Mouse (Mus musculus) CH12.LX (cell line): ENCODE measurements at regions not wholly inside any gene's neighbourhood (a gene's known extent, or its start where the extent isn't known, plus 50 kb on each side); places are given as distances from the start of the nearest gene placed in this dataset.

Source experiments
- DNase-seq: peaks from one replicate; pipeline ENCODE4 v3.0.0-alpha.2; 2013; ENCODE audit errors: extremely low read depth
- H3K27ac ChIP-seq: 2 replicates; pipeline ENCODE4 v1.5.1; 2012; ENCODE audit warnings: low read depth, mild to moderate bottlenecking, control low read depth, moderate library complexity; ENCODE audit not compliant: insufficient read depth
- H3K27me3 ChIP-seq: replicated peaks from 2 replicates; pipeline ENCODE3; 2012; ENCODE audit warnings: inconsistent platforms
- H3K36me3 ChIP-seq, 2 experiments: replicated peaks in 1 of 2; 2 replicates each; pipeline versions ENCODE3 to v1.6.1; 2012; ENCODE audit warnings: inconsistent platforms in 1 of 2, low read length in 1 of 2, mild to moderate bottlenecking in 1 of 2, mixed read lengths in 1 of 2, moderate library complexity in 1 of 2; ENCODE audit not compliant: control insufficient read depth in 1 of 2, insufficient read depth in 1 of 2
- H3K4me1 ChIP-seq, 2 experiments: 2 replicates each; pipeline ENCODE4 v1.6.1; 2012; ENCODE audit warnings: inconsistent platforms in 1 of 2, moderate library complexity in 1 of 2; ENCODE audit not compliant: insufficient read depth in 2 of 2, control insufficient read depth in 1 of 2
- H3K4me2 ChIP-seq: 2 replicates; pipeline ENCODE4 v1.6.1; 2012; ENCODE audit warnings: low read depth, mild to moderate bottlenecking, control low read depth; ENCODE audit not compliant: poor library complexity, insufficient read depth, severe bottlenecking
- H3K4me3 ChIP-seq, 3 experiments: fragments of 150-350 bp in 1 of 3; sonication (generic) in 1 of 3; replicated peaks in 1 of 3; 2 replicates each; pipeline versions ENCODE3 to v1.5.1; 2011 to 2012; ENCODE audit warnings: low read depth in 2 of 3, low read length in 2 of 3, mild to moderate bottlenecking in 2 of 3, moderate library complexity in 2 of 3, control low read depth in 1 of 3, improper control_type of control experiment in 1 of 3, inconsistent platforms in 1 of 3, mixed read lengths in 1 of 3; ENCODE audit not compliant: poor library complexity in 1 of 3
- H3K79me2 ChIP-seq: replicated peaks from 2 replicates; pipeline ENCODE4 v1.6.1; 2012; ENCODE audit warnings: mild to moderate bottlenecking, moderate library complexity; ENCODE audit not compliant: control insufficient read depth, poor library complexity, insufficient read depth, severe bottlenecking; ENCODE audit errors: extremely low read depth
- H3K9ac ChIP-seq: 2 replicates; pipeline ENCODE4 v1.6.1; 2012; ENCODE audit warnings: low read depth, mild to moderate bottlenecking, control low read depth, moderate library complexity; ENCODE audit not compliant: insufficient read depth
- H3K9me3 ChIP-seq: replicated peaks from 2 replicates; pipeline ENCODE3; 2012; ENCODE audit warnings: low read length, inconsistent platforms, mixed read lengths
- BHLHE40 ChIP-seq: IDR thresholded peaks from 2 replicates; pipeline ENCODE4 v1.6.1; 2011; ENCODE audit warnings: mild to moderate bottlenecking, low read depth, low read length, improper control_type of control experiment
- CTCF ChIP-seq, 2 experiments: IDR thresholded peaks in 1 of 2; conservative IDR thresholded peaks in 1 of 2; 2 replicates each; pipeline ENCODE4 v1.5.1; 2011 to 2012; ENCODE audit warnings: low read depth in 2 of 2, low read length in 2 of 2, improper control_type of control experiment in 1 of 2, inconsistent platforms in 1 of 2, mild to moderate bottlenecking in 1 of 2, moderate library complexity in 1 of 2
- ELF1 ChIP-seq: IDR thresholded peaks from 2 replicates; pipeline ENCODE4 v1.6.1; 2014; ENCODE audit warnings: low read depth, mild to moderate bottlenecking, inconsistent platforms, low read length, improper control_type of control experiment
- ETS1 ChIP-seq: conservative IDR thresholded peaks from 2 replicates; pipeline ENCODE4 v1.6.1; 2012; ENCODE audit warnings: low read depth, mild to moderate bottlenecking, inconsistent platforms, low read length, improper control_type of control experiment, moderate library complexity
- HCFC1 ChIP-seq: IDR thresholded peaks from 2 replicates; pipeline ENCODE4 v1.6.1; 2012; ENCODE audit warnings: low read depth, mild to moderate bottlenecking, inconsistent platforms, low read length, improper control_type of control experiment
- IRF4 ChIP-seq: IDR thresholded peaks from 2 replicates; pipeline ENCODE4 v1.6.1; 2014; ENCODE audit warnings: low read depth, mild to moderate bottlenecking, inconsistent platforms, low read length, improper control_type of control experiment
- MAZ ChIP-seq: IDR thresholded peaks from 2 replicates; pipeline ENCODE4 v1.6.1; 2012; ENCODE audit warnings: low read depth, mild to moderate bottlenecking, inconsistent platforms, low read length, improper control_type of control experiment, moderate library complexity
- MXI1 ChIP-seq: IDR thresholded peaks from 2 replicates; pipeline ENCODE4 v1.6.1; 2011; ENCODE audit warnings: mild to moderate bottlenecking, low read depth, low read length, improper control_type of control experiment
- NELFE ChIP-seq: IDR thresholded peaks from 2 replicates; pipeline ENCODE4 v1.6.1; 2011; ENCODE audit warnings: low read depth, low read length, improper control_type of control experiment
- RCOR1 ChIP-seq: conservative IDR thresholded peaks from 2 replicates; pipeline ENCODE4 v1.6.1; 2012; ENCODE audit warnings: low read depth, mild to moderate bottlenecking, inconsistent platforms, low read length, improper control_type of control experiment
- TCF12 ChIP-seq: IDR thresholded peaks from 2 replicates; pipeline ENCODE4 v1.6.1; 2014; ENCODE audit warnings: low read depth, mild to moderate bottlenecking, inconsistent platforms, low read length, improper control_type of control experiment
- USF2 ChIP-seq: conservative IDR thresholded peaks from 2 replicates; pipeline ENCODE4 v1.6.1; 2011; ENCODE audit warnings: low read depth, low read length, improper control_type of control experiment
- ZMIZ1 ChIP-seq: IDR thresholded peaks from 2 replicates; pipeline ENCODE4 v1.6.1; 2012; ENCODE audit warnings: low read depth, mild to moderate bottlenecking, inconsistent platforms, low read length, improper control_type of control experiment
- dilution Hi-C: fragments of 300-500 bp; cut with MboI; formaldehyde crosslinking; loops from 2 replicates; pipeline ENCODE4 v1.14.3; 2020; ENCODE audit warnings: low sequenced_read_pairs; ENCODE audit not compliant: extremely low pct_unique_long_range_greater_than_20kb, extremely low pct_ligation_motif_present
- in situ Hi-C: fragments of 300-500 bp; cut with MboI; formaldehyde crosslinking; loops from 3 replicates; pipeline ENCODE4 v1.14.3; 2019; ENCODE audit warnings: low sequenced_read_pairs, low pct_ligation_motif_present, low pct_unique_long_range_greater_than_20kb, mixed read lengths

DNA sequence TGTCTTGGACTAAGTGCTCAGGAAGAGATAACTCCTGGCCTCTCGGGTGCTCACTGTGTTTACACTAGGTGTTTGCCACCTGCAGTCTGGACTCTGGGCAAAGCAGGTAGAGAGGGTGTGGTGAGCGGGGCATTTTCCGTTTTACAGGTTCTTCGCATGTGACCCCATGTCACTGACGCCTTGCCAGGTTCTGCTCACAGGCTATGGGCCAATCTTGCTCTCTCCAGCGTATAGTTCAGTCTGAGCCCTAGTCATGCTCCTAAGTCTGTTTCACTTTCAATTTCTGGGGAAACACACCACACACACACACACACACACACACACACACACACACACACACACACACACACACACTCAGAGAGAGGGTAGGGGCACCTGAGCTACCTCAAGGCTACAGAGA is 112.4 kb upstream of the Parp11 start:
- dilution Hi-C loops = no loop called here

DNA sequence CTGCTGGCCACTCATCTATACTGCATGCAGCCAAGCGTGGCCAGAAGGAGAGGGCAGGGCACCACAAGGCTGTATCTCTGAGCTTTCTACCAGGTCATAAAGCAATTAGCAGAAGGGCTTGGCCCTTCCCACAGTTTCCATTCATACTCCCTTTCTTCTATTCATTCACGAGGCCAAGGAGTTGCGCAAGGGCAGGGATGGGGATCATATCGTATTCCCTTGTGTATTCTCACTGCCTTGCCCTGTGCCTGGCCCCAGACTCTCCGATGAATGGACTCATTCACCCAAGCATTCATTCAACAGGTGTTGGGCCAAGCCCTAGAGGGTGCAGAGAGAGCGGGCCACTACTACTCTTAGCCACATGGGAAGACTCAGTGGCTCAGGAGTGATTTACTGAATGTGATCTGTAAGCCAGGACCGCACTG is 111.2 kb upstream of the Parp11 start:
- in situ Hi-C loops (no loop called here), dilution Hi-C loops (no loop called here)
- TF ChIP-seq CTCF (conservative IDR thresholded peaks at IDR 0.05 in 1 of 2, IDR thresholded peaks at IDR 0.05 in 1 of 2; ENCODE audit: low read depth in 2 of 2, low read length in 2 of 2) (no peak), ETS1 (no peak), ELF1 (no peak), HCFC1 (no peak)
- H3K27me3 ChIP-seq = no peaks in the 10 kb centered on the region
- no peaks in the 10 kb centered on the region for H3K79me2 ChIP-seq
- H3K9ac ChIP-seq = no peak overlapping the region
- no peak for DNase-seq
- H3K4me1 ChIP-seq = peaks cover 29 to 35% of the 10 kb centered on the region in 2 experiments
- H3K36me3 ChIP-seq = no peaks in the 10 kb centered on the region
- H3K27ac ChIP-seq = no peak overlapping the region
- no peak overlapping the region for H3K4me2 ChIP-seq
- H3K4me3 ChIP-seq = no peak overlapping the region
- no peaks in the 10 kb centered on the region for H3K9me3 ChIP-seq

More for the DNA sequence above, 112.4 kb upstream of the Parp11 start:
- H3K27ac ChIP-seq = no peak overlapping the region
- peak overlapping the region; percentile 34; the same call in 1 of the 2 replicates for H3K4me2 ChIP-seq
- TF ChIP-seq USF2 = no peak
- TF ChIP-seq MXI1 = no peak
- TF ChIP-seq MAZ = no peak
- no peak for TF ChIP-seq BHLHE40
- no peak for TF ChIP-seq ZMIZ1
- peak; percentile 65; the same call in 1 of the 2 replicates for TF ChIP-seq IRF4
- in situ Hi-C loops = no loop called here
- H3K79me2 ChIP-seq = no peaks in the 10 kb centered on the region
- DNase-seq = no peak
- H3K4me1 ChIP-seq = peaks cover 33 to 43% of the 10 kb centered on the region in 2 experiments
- no peak overlapping the region for H3K4me3 ChIP-seq
- peaks cover 2% of the 10 kb centered on the region for H3K27me3 ChIP-seq
- H3K9me3 ChIP-seq = no peaks in the 10 kb centered on the region
- H3K36me3 ChIP-seq = no peaks in the 10 kb centered on the region
- peak overlapping the region; percentile 7; the same call in 1 of the 2 replicates for H3K9ac ChIP-seq

DNA sequence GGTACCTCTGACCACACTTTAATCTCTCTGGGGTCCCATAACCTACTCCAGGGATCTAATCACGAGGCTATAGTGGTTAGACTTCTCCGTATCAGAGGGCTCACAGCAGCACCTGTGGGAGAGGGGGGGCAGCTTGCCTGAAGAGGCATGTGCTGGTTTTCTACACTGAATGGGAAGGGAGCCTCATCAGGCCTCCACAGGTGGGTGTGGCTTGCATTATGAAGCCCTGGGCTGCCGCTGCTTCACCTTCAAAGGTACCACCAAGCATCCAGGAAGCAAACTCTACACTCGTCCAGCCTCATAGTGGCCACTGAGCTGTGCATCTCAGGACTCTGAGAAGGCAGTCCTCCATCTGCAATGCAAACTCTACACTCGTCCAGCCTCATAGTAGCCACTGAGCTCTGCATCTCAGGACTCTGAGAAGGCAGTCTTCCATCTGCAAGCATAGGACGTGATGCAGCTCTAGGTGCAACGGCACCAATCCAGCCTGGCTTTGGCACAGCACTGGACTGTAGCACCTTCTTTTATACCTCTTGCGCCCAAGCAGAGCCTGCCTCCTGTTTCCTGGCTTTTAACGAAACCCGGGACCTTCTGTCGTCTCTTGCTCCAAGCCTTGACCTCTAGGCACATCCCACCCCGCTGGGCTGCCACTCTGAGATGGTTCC is 110.5 kb upstream of the Parp11 start:
- Histone ChIP-seq H3K4me3 (no peak overlapping the region), H3K4me1 (peaks cover 28 to 29% of the 10 kb centered on the region in 2 experiments), H3K27ac (no peak overlapping the region), H3K4me2 (no peak overlapping the region), H3K79me2 (no peaks in the 10 kb centered on the region), H3K9me3 (no peaks in the 10 kb centered on the region)
- no peak for DNase-seq
- TF ChIP-seq TCF12 = no peak
- no peak for TF ChIP-seq RCOR1
- no peak for TF ChIP-seq NELFE
- TF ChIP-seq, all 38 proteins: peak for 0
- no peak overlapping the region for H3K9ac ChIP-seq
- in situ Hi-C loops (no loop called here), dilution Hi-C loops (no loop called here)
- no peaks in the 10 kb centered on the region for H3K36me3 ChIP-seq
- H3K27me3 ChIP-seq = no peaks in the 10 kb centered on the region
